Mouse (Mus musculus): ENCODE data around the gene Slf2. TPM values are rescaled to one million over a fixed set of nuclear protein-coding genes. Genes with fewer than 3 reads are reported as not detected.

The Slf2 gene
- polyA plus RNA-seq, 1 experiment from 2014 or later, result 35.5 TPM

- H3K4me3 ChIP-seq (ENCODE audit: low read length), result no peak overlapping the region
- 91% methylated on average over 37 of the region's 37 CpGs for WGBS
- H3K27me3 ChIP-seq (ENCODE audit: control insufficient read depth, insufficient read depth, low read length), result no peaks in the 10 kb centered on the region
- no peak overlapping the region for H3K27ac ChIP-seq (ENCODE audit: low read length)
- H3K9ac ChIP-seq (ENCODE audit: low read length), result no peak overlapping the region
- H3K36me3 ChIP-seq (ENCODE audit: control insufficient read depth, insufficient read depth), result peaks cover 52% of the 10 kb centered on the region
- ATAC-seq (replicated peaks; ENCODE audit: extremely low read depth, insufficient read depth, low FRiP score), result no peak
- peaks cover 20% of the 10 kb centered on the region for H3K4me1 ChIP-seq (ENCODE audit: control insufficient read depth, insufficient read depth, low read length)
- no peak overlapping the region for H3K4me2 ChIP-seq (ENCODE audit: low read depth, low read length)
- no peaks in the 10 kb centered on the region for H3K9me3 ChIP-seq (replicated peaks; ENCODE audit: control insufficient read depth, low read length)
These were observed 95.1 kb downstream of the Slf2 start for GRCm38 (mm10) chr19:45025937-45026568.

DNA sequence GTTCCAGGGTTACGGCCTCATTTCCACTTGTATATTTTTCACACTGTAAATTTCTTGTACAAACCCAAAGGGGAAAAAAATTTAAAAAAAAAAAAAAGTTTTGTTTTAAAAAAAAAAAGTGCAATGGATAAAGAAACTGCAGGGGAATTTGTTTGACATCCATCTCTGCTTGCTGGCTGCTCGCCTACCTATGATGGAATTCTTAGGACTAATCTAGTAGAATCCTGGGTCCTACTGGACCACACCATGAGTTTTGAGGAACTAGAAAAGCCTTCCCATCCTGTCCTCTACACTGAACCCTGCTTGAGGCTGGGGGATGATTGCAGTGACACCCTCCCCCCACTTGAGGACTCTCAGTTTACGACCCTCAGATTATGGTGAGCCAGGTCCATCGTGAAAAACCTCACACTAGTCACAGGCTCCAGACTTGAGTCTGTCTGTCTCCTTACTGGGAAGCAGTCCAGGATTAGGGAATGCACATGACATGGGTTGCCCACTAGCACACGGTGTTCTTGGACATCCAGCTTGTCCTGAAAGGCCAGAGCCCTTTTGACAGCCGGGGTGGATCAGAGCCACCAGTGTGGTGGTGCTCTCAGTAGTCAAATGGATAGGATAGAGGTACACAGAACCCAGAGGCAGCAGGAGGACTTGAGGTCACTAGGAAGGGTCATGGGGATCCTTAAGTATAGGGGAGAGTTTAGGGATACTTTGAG is 96.2 kb downstream of the Slf2 start:
- Histone ChIP-seq H3K9ac (ENCODE audit: low read length) (no peak overlapping the region), H3K27me3 (ENCODE audit: control insufficient read depth, insufficient read depth, low read length) (no peaks in the 10 kb centered on the region), H3K27ac (ENCODE audit: low read length) (no peak overlapping the region; the same call in none of the 2 replicates), H3K9me3 (replicated peaks; ENCODE audit: control insufficient read depth, low read length) (no peaks in the 10 kb centered on the region), H3K4me3 (ENCODE audit: low read length) (no peak overlapping the region), H3K4me1 (ENCODE audit: control insufficient read depth, insufficient read depth, low read length) (peaks cover 25% of the 10 kb centered on the region), H3K36me3 (ENCODE audit: control insufficient read depth, insufficient read depth) (peaks cover 46% of the 10 kb centered on the region), H3K4me2 (ENCODE audit: low read depth, low read length) (no peak overlapping the region)
- no peak for ATAC-seq (replicated peaks; ENCODE audit: extremely low read depth, insufficient read depth, low FRiP score)
- 62% methylated on average over 6 of the region's 6 CpGs for WGBS

- no peaks in the 10 kb centered on the region for H3K27me3 ChIP-seq (ENCODE audit: control insufficient read depth, insufficient read depth, low read length)
- no peaks in the 10 kb centered on the region for H3K9me3 ChIP-seq (replicated peaks; ENCODE audit: control insufficient read depth, low read length)
- no peak for ATAC-seq (replicated peaks; ENCODE audit: extremely low read depth, insufficient read depth, low FRiP score)
- H3K36me3 ChIP-seq (ENCODE audit: control insufficient read depth, insufficient read depth), result peaks cover 44% of the 10 kb centered on the region
- 78% methylated on average over 6 of the region's 6 CpGs for WGBS
- H3K4me1 ChIP-seq (ENCODE audit: control insufficient read depth, insufficient read depth, low read length), result peaks cover 30% of the 10 kb centered on the region
- no peak overlapping the region for H3K27ac ChIP-seq (ENCODE audit: low read length)
- H3K9ac ChIP-seq (ENCODE audit: low read length), result no peak overlapping the region
- H3K4me3 ChIP-seq (ENCODE audit: low read length), result no peak overlapping the region
- no peak overlapping the region for H3K4me2 ChIP-seq (ENCODE audit: low read depth, low read length)
These were observed 96.9 kb downstream of the Slf2 start for GRCm38 (mm10) chr19:45027848-45028247.

DNA sequence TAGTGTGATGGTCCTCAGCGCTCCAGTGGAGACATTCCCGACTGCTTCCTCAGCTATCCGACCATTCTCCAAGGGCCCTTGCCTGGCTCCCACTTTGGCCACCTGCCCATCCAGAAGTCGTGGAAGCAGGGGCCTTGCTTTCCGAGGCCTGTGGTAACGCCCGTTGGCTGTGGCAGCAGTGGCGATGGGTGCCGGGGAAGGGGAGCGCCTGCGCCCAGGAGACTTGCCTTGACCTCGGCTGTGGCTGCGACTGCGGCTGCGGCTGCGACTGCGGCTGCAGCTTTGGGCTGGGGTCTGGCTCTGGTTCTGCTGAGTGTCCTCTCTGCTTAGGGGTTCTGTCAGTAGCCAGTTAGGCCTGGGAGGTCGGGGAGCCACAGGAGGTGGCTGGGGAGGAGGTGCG is 97.8 kb downstream of the Slf2 start:
- Histone ChIP-seq H3K9ac (ENCODE audit: low read length) (no peak overlapping the region), H3K4me1 (ENCODE audit: control insufficient read depth, insufficient read depth, low read length) (peaks cover 30% of the 10 kb centered on the region), H3K27ac (ENCODE audit: low read length) (no peak overlapping the region), H3K4me2 (ENCODE audit: low read depth, low read length) (no peak overlapping the region), H3K9me3 (replicated peaks; ENCODE audit: control insufficient read depth, low read length) (no peaks in the 10 kb centered on the region), H3K4me3 (ENCODE audit: low read length) (no peak overlapping the region), H3K27me3 (ENCODE audit: control insufficient read depth, insufficient read depth, low read length) (no peaks in the 10 kb centered on the region), H3K36me3 (ENCODE audit: control insufficient read depth, insufficient read depth) (peaks cover 39% of the 10 kb centered on the region)
- 42% methylated on average over 19 of the region's 19 CpGs for WGBS
- ATAC-seq (replicated peaks; ENCODE audit: extremely low read depth, insufficient read depth, low FRiP score), result no peak

DNA sequence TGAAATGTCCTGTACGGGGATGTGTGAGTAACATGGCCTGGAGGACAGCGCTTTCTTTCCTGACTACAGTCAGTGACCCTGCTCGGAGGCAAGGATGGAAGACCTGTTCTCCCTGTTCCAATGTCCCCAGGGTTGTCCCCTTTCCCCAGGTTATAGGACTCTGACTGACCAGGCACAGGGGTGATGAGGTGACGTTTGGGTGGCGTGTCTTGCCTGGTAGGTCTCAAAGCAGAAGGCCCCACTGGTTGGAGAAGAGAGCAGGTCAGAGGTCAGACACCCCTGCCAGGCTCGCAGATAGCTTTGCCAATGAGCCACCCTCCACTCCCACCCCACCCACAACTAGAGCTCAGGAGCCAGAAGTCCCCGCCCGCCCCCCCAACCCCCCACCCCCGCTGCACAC is 98.6 kb downstream of the Slf2 start:
- Histone ChIP-seq H3K4me3 (ENCODE audit: low read length) (no peak overlapping the region), H3K9ac (ENCODE audit: low read length) (no peak overlapping the region), H3K27ac (ENCODE audit: low read length) (no peak overlapping the region), H3K4me1 (ENCODE audit: control insufficient read depth, insufficient read depth, low read length) (peaks cover 30% of the 10 kb centered on the region), H3K9me3 (replicated peaks; ENCODE audit: control insufficient read depth, low read length) (no peaks in the 10 kb centered on the region), H3K27me3 (ENCODE audit: control insufficient read depth, insufficient read depth, low read length) (no peaks in the 10 kb centered on the region), H3K36me3 (ENCODE audit: control insufficient read depth, insufficient read depth) (peaks cover 34% of the 10 kb centered on the region), H3K4me2 (ENCODE audit: low read depth, low read length) (no peak overlapping the region)
- WGBS, result 63% methylated on average over 9 of the region's 9 CpGs
- no peak for ATAC-seq (replicated peaks; ENCODE audit: extremely low read depth, insufficient read depth, low FRiP score)

- no peak overlapping the region for H3K4me2 ChIP-seq (ENCODE audit: low read depth, low read length)
- ATAC-seq (replicated peaks; ENCODE audit: extremely low read depth, insufficient read depth, low FRiP score), result peak; percentile 18; the same call in 1 of the 2 replicates
- H3K27ac ChIP-seq (ENCODE audit: low read length), result no peak overlapping the region
These were observed 99.2 kb downstream of the Slf2 start for GRCm38 (mm10) chr19:45030111-45030510.

DNA sequence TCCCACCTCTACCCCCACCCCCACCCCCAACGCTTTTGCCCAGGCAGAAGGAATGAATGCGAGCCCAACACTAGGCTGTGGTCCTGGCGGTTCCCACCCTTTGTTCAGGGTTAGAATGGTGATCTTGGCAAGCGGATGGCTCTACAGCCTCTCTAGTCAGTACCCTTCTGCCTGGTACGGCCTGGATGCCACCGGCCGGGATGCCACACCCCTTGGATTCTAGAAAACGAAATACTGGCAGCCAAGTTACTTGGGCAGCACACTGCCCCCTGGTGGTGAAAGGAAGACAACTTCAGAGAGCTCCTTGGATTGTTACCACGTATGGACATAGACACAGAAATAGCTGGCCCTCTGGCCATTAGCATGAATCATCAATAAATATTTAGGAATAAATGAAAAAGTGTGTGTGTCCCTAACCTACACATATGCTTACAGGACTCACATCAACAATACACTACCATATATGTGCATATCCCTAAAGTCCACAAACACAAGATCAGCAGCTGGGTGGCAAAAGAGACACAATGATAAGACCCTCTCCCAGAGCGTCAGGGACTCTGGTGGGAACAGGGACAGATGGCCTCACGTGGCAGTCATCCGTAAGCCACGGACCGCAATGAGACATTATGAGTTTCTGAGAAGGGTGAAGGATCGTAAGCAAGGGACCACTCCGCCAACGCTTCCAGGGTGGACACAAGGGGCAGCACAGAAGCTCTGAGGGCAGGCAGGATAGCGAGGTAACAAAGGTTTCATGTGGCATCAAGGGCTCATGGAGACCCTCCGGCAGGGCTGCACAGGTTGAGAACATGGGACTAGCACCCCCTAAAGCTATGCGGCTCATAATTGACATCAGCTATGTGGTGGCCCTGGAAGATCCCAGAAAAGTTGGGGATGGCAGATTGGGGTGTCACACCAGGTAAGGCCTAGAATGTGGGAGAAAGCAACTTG is 100.1 kb downstream of the Slf2 start:
- Histone ChIP-seq H3K4me3 (ENCODE audit: low read length) (peak overlapping the region; percentile 39), H3K9me3 (replicated peaks; ENCODE audit: control insufficient read depth, low read length) (no peaks in the 10 kb centered on the region), H3K36me3 (ENCODE audit: control insufficient read depth, insufficient read depth) (peaks cover 20% of the 10 kb centered on the region), H3K27ac (ENCODE audit: low read length) (no peak overlapping the region), H3K9ac (ENCODE audit: low read length) (peak overlapping the region; percentile 60), H3K4me2 (ENCODE audit: low read depth, low read length) (peak overlapping the region; percentile 67), H3K27me3 (ENCODE audit: control insufficient read depth, insufficient read depth, low read length) (no peaks in the 10 kb centered on the region), H3K4me1 (ENCODE audit: control insufficient read depth, insufficient read depth, low read length) (peaks cover 30% of the 10 kb centered on the region)
- peak; percentile 43 for ATAC-seq (replicated peaks; ENCODE audit: extremely low read depth, insufficient read depth, low FRiP score)
- 37% methylated on average over 20 of the region's 20 CpGs for WGBS

More at GRCm38 (mm10) chr19:45030111-45030510, 99.2 kb downstream of the Slf2 start:
- WGBS, result 27% methylated on average over 8 of the region's 8 CpGs
- Histone ChIP-seq H3K9ac (ENCODE audit: low read length) (no peak overlapping the region), H3K9me3 (replicated peaks; ENCODE audit: control insufficient read depth, low read length) (no peaks in the 10 kb centered on the region), H3K27me3 (ENCODE audit: control insufficient read depth, insufficient read depth, low read length) (no peaks in the 10 kb centered on the region), H3K36me3 (ENCODE audit: control insufficient read depth, insufficient read depth) (peaks cover 28% of the 10 kb centered on the region), H3K4me1 (ENCODE audit: control insufficient read depth, insufficient read depth, low read length) (peaks cover 30% of the 10 kb centered on the region), H3K4me3 (ENCODE audit: low read length) (no peak overlapping the region)

DNA sequence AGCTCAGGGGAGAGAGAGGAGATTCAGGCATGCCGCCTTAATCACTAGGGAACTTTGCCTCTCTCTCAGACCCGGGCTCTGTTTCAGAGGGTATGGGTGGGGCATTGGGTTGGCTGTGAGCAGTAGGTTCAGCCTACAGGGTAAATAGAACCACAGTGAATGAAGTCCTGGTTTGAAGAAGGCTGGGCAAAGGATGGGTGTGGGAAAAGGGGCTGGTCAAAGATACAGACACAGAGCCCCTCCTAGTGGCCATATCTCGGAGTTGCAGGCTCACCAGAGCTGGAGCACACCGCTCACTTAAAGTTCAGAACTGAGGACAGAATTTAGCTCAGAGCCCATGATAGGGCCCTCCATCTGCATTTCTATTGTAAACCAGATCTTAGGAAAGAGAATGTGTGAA is 100.8 kb downstream of the Slf2 start:
- H3K9ac ChIP-seq (ENCODE audit: low read length), result no peak overlapping the region
- no peaks in the 10 kb centered on the region for H3K27me3 ChIP-seq (ENCODE audit: control insufficient read depth, insufficient read depth, low read length)
- H3K4me2 ChIP-seq (ENCODE audit: low read depth, low read length), result no peak overlapping the region
- H3K9me3 ChIP-seq (replicated peaks; ENCODE audit: control insufficient read depth, low read length), result no peaks in the 10 kb centered on the region
- H3K4me1 ChIP-seq (ENCODE audit: control insufficient read depth, insufficient read depth, low read length), result peaks cover 30% of the 10 kb centered on the region
- H3K4me3 ChIP-seq (ENCODE audit: low read length), result no peak overlapping the region
- H3K27ac ChIP-seq (ENCODE audit: low read length), result no peak overlapping the region
- peaks cover 12% of the 10 kb centered on the region for H3K36me3 ChIP-seq (ENCODE audit: control insufficient read depth, insufficient read depth)
- WGBS, result 18% methylated on average over 4 of the region's 4 CpGs
- peak; percentile 47; the same call in 1 of the 2 replicates for ATAC-seq (replicated peaks; ENCODE audit: extremely low read depth, insufficient read depth, low FRiP score)
